Mouse (Mus musculus) embryonic facial prominence, embryonic 12.5 days (tissue): ENCODE data around the gene Vmn2r-ps130. TPM values are rescaled to one million over a fixed set of nuclear protein-coding genes. Genes with fewer than 3 reads are reported as not detected.
"Not testable (repeated sequence)": the region's sequence is repeated elsewhere in the genome, so short reads cannot be mapped to it uniquely, and the experiment has no call there.

Experiments
- ATAC-seq: fragments of 200-750 bp; cut with Nextera tagmentation; 2 replicates; pipeline ENCODE4 v1.8.0; 2017; ENCODE audit not compliant: insufficient number of reproducible peaks, insufficient read depth, low FRiP score, low TSS enrichment
- H3K27ac ChIP-seq: fragments of 300-500 bp; sonication (generic); 2 replicates; pipeline ENCODE4 v1.5.1; 2016; ENCODE audit warnings: mild to moderate bottlenecking
- H3K27me3 ChIP-seq: fragments of 300-500 bp; sonication (generic); 2 replicates; pipeline ENCODE4 v1.6.1; 2016; ENCODE audit warnings: mild to moderate bottlenecking, moderate library complexity
- H3K36me3 ChIP-seq: fragments of 300-500 bp; sonication (generic); 2 replicates; pipeline ENCODE4 v1.6.1; 2016; ENCODE audit warnings: mild to moderate bottlenecking
- H3K4me1 ChIP-seq: fragments of 300-500 bp; sonication (generic); 2 replicates; pipeline ENCODE4 v1.6.1; 2016
- H3K4me2 ChIP-seq: fragments of 300-500 bp; sonication (generic); replicated peaks from 2 replicates; pipeline ENCODE4 v1.6.1; 2016; ENCODE audit warnings: mild to moderate bottlenecking, moderate library complexity
- H3K4me3 ChIP-seq: fragments of 300-500 bp; sonication (generic); 2 replicates; pipeline ENCODE4 v1.5.1; 2016; ENCODE audit warnings: mild to moderate bottlenecking
- H3K9ac ChIP-seq: fragments of 300-500 bp; sonication (generic); 2 replicates; pipeline ENCODE4 v1.6.1; 2016; ENCODE audit warnings: mild to moderate bottlenecking, moderate library complexity
- H3K9me3 ChIP-seq: fragments of 300-500 bp; sonication (generic); 2 replicates; pipeline ENCODE4 v1.6.1; 2016; ENCODE audit warnings: mild to moderate bottlenecking, moderate library complexity
- WGBS: fragments of 180-500 bp; shearing (Covaris S2); methylation state at CpG from one replicate; pipeline ENCODE4 v1.1.7; 2016; 5-methylcytosine and 5-hydroxymethylcytosine counted together
- polyA plus RNA-seq: library from polyadenylated mRNA; unstranded; fragments of >200 nt; fragmentation: Nextera tagmentation; extraction: Ambion mirVana; gene quantifications from 2 replicates; pipeline ENCODE4 v1.2.1, GENCODE M21; 2016

The Vmn2r-ps130 gene
- polyA plus RNA-seq, result not detected in 2 replicates

GRCm38 (mm10) chr17:23060866-23061265 is at the start of gene Vmn2r-ps130:
Gene Vmn2r-ps130, plus strand, starts transcription at chr17:23061166.
- no CpG with 5 or more reads among the region's 1 CpGs for whole genome bisulfite sequencing
- not testable (repeated sequence) for ATAC-seq, H3K36me3 ChIP-seq, H3K27me3 ChIP-seq, H3K9ac ChIP-seq, H3K4me1 ChIP-seq, H3K9me3 ChIP-seq, H3K4me2 ChIP-seq, H3K4me3 ChIP-seq, H3K27ac ChIP-seq

Other genes with a start within 250 kb of the Vmn2r-ps130 start
- gene Zfp945, start 194.0 kb upstream of the Vmn2r-ps130 start, polyA plus RNA-seq, result 27.6 and 29.2 TPM in 2 replicates
- gene Vmn2r113, start 118.2 kb upstream of the Vmn2r-ps130 start, polyA plus RNA-seq, result not detected in 2 replicates
- gene Zfp40, start 132.1 kb downstream of the Vmn2r-ps130 start, polyA plus RNA-seq, result 18.4 and 19.5 TPM in 2 replicates